Mouse (Mus musculus) heart, postnatal 0 days (tissue): ENCODE measurements around the gene Sirpa.

Experiments used
- CTCF ChIP-seq: IDR thresholded peaks from 2 replicates; pipeline ENCODE4 v1.5.1; 2016; ENCODE audit warnings: antibody characterized with exemption, control low read depth, low read depth
- EP300 ChIP-seq: IDR thresholded peaks from 2 replicates; pipeline ENCODE4 v1.6.1; 2016; ENCODE audit warnings: antibody characterized with exemption, low read depth

GRCm38 (mm10) chr2:129627133-129627532 is 34.5 kb downstream of the Sirpa start:
- no peak for TF ChIP-seq EP300
- TF ChIP-seq CTCF = no peak
